Comparison of ENCODE assay signal across 10 mouse cellular contexts in genomic region chr2:91042651-91043398, GRCm38 (mm10). TPM values are rescaled to one million over a fixed set of nuclear protein-coding genes. Genes with fewer than 3 reads are reported as not detected.
DNase-seq lines count a peak whose midpoint lies in the region; ATAC-seq lines count a peak whose summit lies in the region.
"Had no signal": no experiment of that assay in that cellular context is flagged by ENCODE, and none has a peak within 500 bp of the region (broad histone marks: within the 10 kb centered on the region; RNA-seq: fewer than 3 reads in every experiment).

No protein-coding gene starts in this region.

- H3K27me3 ChIP-seq in forebrain, embryonic 12.5 days: no peaks in the 10 kb centered on the region
- no peaks in the 10 kb centered on the region for H3K27me3 ChIP-seq in forebrain, embryonic 16.5 days (replicated peaks; ENCODE audit: control insufficient read depth, insufficient read depth, low read length)
- no peaks in the 10 kb centered on the region for H3K27me3 ChIP-seq in midbrain, embryonic 13.5 days
- no peaks in the 10 kb centered on the region for H3K27me3 ChIP-seq in midbrain, embryonic 14.5 days (ENCODE audit: control insufficient read depth, insufficient read depth, low read length)
- no peaks in the 10 kb centered on the region for H3K27me3 ChIP-seq in liver, embryonic 16.5 days (ENCODE audit: control insufficient read depth, insufficient read depth, low read depth, low read length)

- 67% methylated on average over 21 of the region's 21 CpGs for WGBS in forebrain, embryonic 12.5 days
- WGBS in forebrain, embryonic 16.5 days: 62% methylated on average over 21 of the region's 21 CpGs
- 72% methylated on average over 21 of the region's 21 CpGs for WGBS in midbrain, embryonic 13.5 days
- WGBS in midbrain, embryonic 14.5 days: 74% methylated on average over 21 of the region's 21 CpGs
- 43% methylated on average over 21 of the region's 21 CpGs for WGBS in liver, embryonic 16.5 days (ENCODE audit: insufficient replicate concordance)

- no peak for DNase-seq in midbrain, embryonic 14.5 days
- peak; percentile 35 to 44 for DNase-seq in thymus, postnatal 36 days
- no peak for DNase-seq in neural tube, embryonic 10.5 days (ENCODE audit: extremely low spot score, low spot score)
- DNase-seq: gastrocnemius, postnatal 14 days; right cerebral cortex, postnatal 14 days had no signal

- no peaks in the 10 kb centered on the region for H3K4me1 ChIP-seq in forebrain, embryonic 12.5 days
- H3K4me1 ChIP-seq in forebrain, embryonic 16.5 days (replicated peaks; ENCODE audit: control insufficient read depth, insufficient read depth, low read length): no peaks in the 10 kb centered on the region
- H3K4me1 ChIP-seq in midbrain, embryonic 13.5 days (replicated peaks): no peaks in the 10 kb centered on the region; the same call in 1 of the 2 replicates
- no peaks in the 10 kb centered on the region for H3K4me1 ChIP-seq in midbrain, embryonic 14.5 days (ENCODE audit: control insufficient read depth, insufficient read depth, low read length)
- peaks cover 7% of the 10 kb centered on the region for H3K4me1 ChIP-seq in liver, embryonic 16.5 days (ENCODE audit: control insufficient read depth, low read depth, low read length)

- H3K4me2 ChIP-seq in forebrain, embryonic 12.5 days: no peak overlapping the region
- H3K4me2 ChIP-seq in forebrain, embryonic 16.5 days (ENCODE audit: low read length): no peak overlapping the region
- no peak overlapping the region for H3K4me2 ChIP-seq in midbrain, embryonic 13.5 days (replicated peaks)
- H3K4me2 ChIP-seq in midbrain, embryonic 14.5 days (ENCODE audit: low read length): no peak overlapping the region
- H3K4me2 ChIP-seq in liver, embryonic 16.5 days (ENCODE audit: low read depth, low read length): no peak overlapping the region; the same call in 1 of the 2 replicates

- no peak overlapping the region for H3K4me3 ChIP-seq in forebrain, embryonic 12.5 days (replicated peaks)
- H3K4me3 ChIP-seq in forebrain, embryonic 16.5 days (replicated peaks; ENCODE audit: low read length): no peak overlapping the region
- H3K4me3 ChIP-seq in midbrain, embryonic 13.5 days (replicated peaks): no peak overlapping the region
- no peak overlapping the region for H3K4me3 ChIP-seq in midbrain, embryonic 14.5 days (replicated peaks; ENCODE audit: low read depth, low read length)
- no peak overlapping the region for H3K4me3 ChIP-seq in liver, embryonic 16.5 days (ENCODE audit: low read depth, low read length)

- H3K27ac ChIP-seq in forebrain, embryonic 12.5 days: no peak overlapping the region
- H3K27ac ChIP-seq in forebrain, embryonic 16.5 days (ENCODE audit: low read length): no peak overlapping the region
- no peak overlapping the region for H3K27ac ChIP-seq in midbrain, embryonic 13.5 days
- H3K27ac ChIP-seq in midbrain, embryonic 14.5 days (replicated peaks; ENCODE audit: low read depth, low read length): no peak overlapping the region
- no peak overlapping the region for H3K27ac ChIP-seq in liver, embryonic 16.5 days (ENCODE audit: low read length)

- no peaks in the 10 kb centered on the region for H3K36me3 ChIP-seq in forebrain, embryonic 12.5 days (replicated peaks)
- no peaks in the 10 kb centered on the region for H3K36me3 ChIP-seq in forebrain, embryonic 16.5 days (ENCODE audit: control insufficient read depth, insufficient read depth)
- H3K36me3 ChIP-seq in midbrain, embryonic 13.5 days: no peaks in the 10 kb centered on the region
- no peaks in the 10 kb centered on the region for H3K36me3 ChIP-seq in midbrain, embryonic 14.5 days (ENCODE audit: control insufficient read depth, insufficient read depth, low read length)
- no peaks in the 10 kb centered on the region for H3K36me3 ChIP-seq in liver, embryonic 16.5 days (ENCODE audit: control insufficient read depth, insufficient read depth)

- no peak overlapping the region for H3K9ac ChIP-seq in forebrain, embryonic 12.5 days
- H3K9ac ChIP-seq in forebrain, embryonic 16.5 days (replicated peaks; ENCODE audit: low read depth, low read length): no peak overlapping the region
- H3K9ac ChIP-seq in midbrain, embryonic 13.5 days (replicated peaks): no peak overlapping the region
- no peak overlapping the region for H3K9ac ChIP-seq in midbrain, embryonic 14.5 days (replicated peaks; ENCODE audit: low read length)
- H3K9ac ChIP-seq in liver, embryonic 16.5 days (ENCODE audit: low read depth, low read length): no peak overlapping the region

- peak; percentile 30; the same call in 1 of the 2 replicates for ATAC-seq in forebrain, embryonic 12.5 days (ENCODE audit: low FRiP score)
- no peak for ATAC-seq in forebrain, embryonic 16.5 days
- peak; percentile 48; the same call in 1 of the 2 replicates for ATAC-seq in midbrain, embryonic 13.5 days
- no peak for ATAC-seq in midbrain, embryonic 14.5 days (ENCODE audit: low FRiP score, low TSS enrichment)
- peak; percentile 25; the same call in 1 of the 2 replicates for ATAC-seq in liver, embryonic 16.5 days (ENCODE audit: low read depth)
- no peak for ATAC-seq in cerebellum, adult (ENCODE audit: insufficient number of reproducible peaks, low FRiP score, low TSS enrichment)

- H3K9me3 ChIP-seq in forebrain, embryonic 12.5 days: no peaks in the 10 kb centered on the region
- no peaks in the 10 kb centered on the region for H3K9me3 ChIP-seq in forebrain, embryonic 16.5 days (ENCODE audit: control insufficient read depth, low read length)
- H3K9me3 ChIP-seq in midbrain, embryonic 13.5 days: no peaks in the 10 kb centered on the region
- no peaks in the 10 kb centered on the region for H3K9me3 ChIP-seq in midbrain, embryonic 14.5 days (ENCODE audit: control insufficient read depth, low read length)
- H3K9me3 ChIP-seq in liver, embryonic 16.5 days (replicated peaks; ENCODE audit: control insufficient read depth, low read length): no peaks in the 10 kb centered on the region

RNA-seq across cellular contexts. Expression of gene Rapsn, which starts 7.4 kb away (rescaled TPM):
- 1.9 and 2.6 TPM in 2 replicates for polyA plus RNA-seq in forebrain, embryonic 12.5 days (2016; fragmentation: Nextera tagmentation; extraction: Ambion mirVana)
- polyA plus RNA-seq in forebrain, embryonic 16.5 days (2015; fragmentation: Nextera tagmentation; extraction: Ambion mirVana): 0.51 and 0.86 TPM in 2 replicates
- 0.48 and 0.54 TPM in 2 replicates for polyA plus RNA-seq in midbrain, embryonic 13.5 days (2015; fragmentation: Nextera tagmentation; extraction: Ambion mirVana)
- 0.57 TPM in 2 replicates for polyA plus RNA-seq in midbrain, embryonic 14.5 days (2014; fragmentation: Nextera tagmentation; extraction: Ambion mirVana)
- 0.99 and 1.0 TPM in 2 replicates for polyA plus RNA-seq in liver, embryonic 16.5 days (2015; fragmentation: Nextera tagmentation; extraction: Ambion mirVana)

RNA-seq across cellular contexts. Expression of gene Psmc3, which starts 11.0 kb away (rescaled TPM):
- 294 and 301 TPM in 2 replicates for polyA plus RNA-seq in forebrain, embryonic 12.5 days (2016; fragmentation: Nextera tagmentation; extraction: Ambion mirVana)
- 236 and 238 TPM in 2 replicates for polyA plus RNA-seq in forebrain, embryonic 16.5 days (2015; fragmentation: Nextera tagmentation; extraction: Ambion mirVana)
- 251 and 254 TPM in 2 replicates for polyA plus RNA-seq in midbrain, embryonic 13.5 days (2015; fragmentation: Nextera tagmentation; extraction: Ambion mirVana)
- 232 and 271 TPM in 2 replicates for polyA plus RNA-seq in midbrain, embryonic 14.5 days (2014; fragmentation: Nextera tagmentation; extraction: Ambion mirVana)
- 130 and 133 TPM in 2 replicates for polyA plus RNA-seq in liver, embryonic 16.5 days (2015; fragmentation: Nextera tagmentation; extraction: Ambion mirVana)

RNA-seq across cellular contexts. Expression of gene Slc39a13, which starts 27.4 kb away (rescaled TPM):
- polyA plus RNA-seq in forebrain, embryonic 12.5 days (2016; fragmentation: Nextera tagmentation; extraction: Ambion mirVana): 22.6 and 24.3 TPM in 2 replicates
- 23.1 and 33.3 TPM in 2 replicates for polyA plus RNA-seq in forebrain, embryonic 16.5 days (2015; fragmentation: Nextera tagmentation; extraction: Ambion mirVana)
- 25.0 and 29.4 TPM in 2 replicates for polyA plus RNA-seq in midbrain, embryonic 13.5 days (2015; fragmentation: Nextera tagmentation; extraction: Ambion mirVana)
- 21.9 and 26.7 TPM in 2 replicates for polyA plus RNA-seq in midbrain, embryonic 14.5 days (2014; fragmentation: Nextera tagmentation; extraction: Ambion mirVana)
- polyA plus RNA-seq in liver, embryonic 16.5 days (2015; fragmentation: Nextera tagmentation; extraction: Ambion mirVana): 10.4 and 12.2 TPM in 2 replicates

RNA-seq across cellular contexts. Expression of gene Spi1, which starts 39.4 kb away (rescaled TPM):
- polyA plus RNA-seq in forebrain, embryonic 12.5 days (2016; fragmentation: Nextera tagmentation; extraction: Ambion mirVana): 1.7 and 2.7 TPM in 2 replicates
- polyA plus RNA-seq in forebrain, embryonic 16.5 days (2015; fragmentation: Nextera tagmentation; extraction: Ambion mirVana): 1.7 and 1.9 TPM in 2 replicates
- polyA plus RNA-seq in midbrain, embryonic 13.5 days (2015; fragmentation: Nextera tagmentation; extraction: Ambion mirVana): 1.8 and 3.0 TPM in 2 replicates
- polyA plus RNA-seq in midbrain, embryonic 14.5 days (2014; fragmentation: Nextera tagmentation; extraction: Ambion mirVana): 1.2 and 2.4 TPM in 2 replicates
- 16.6 and 18.2 TPM in 2 replicates for polyA plus RNA-seq in liver, embryonic 16.5 days (2015; fragmentation: Nextera tagmentation; extraction: Ambion mirVana)

Comparison
In these comparisons a context has a peak if more than half of its experiments do, and no peak if none do; other contexts are left out.
1. ATAC-seq: peak in forebrain, embryonic 12.5 days (single experiment), midbrain, embryonic 13.5 days (single experiment) and liver, embryonic 16.5 days (single experiment); none in forebrain, embryonic 16.5 days (single experiment), midbrain, embryonic 14.5 days (single experiment) and cerebellum, adult (single experiment).
2. DNase-seq: peak in thymus, postnatal 36 days (2 of 2); none in midbrain, embryonic 14.5 days (single experiment) and neural tube, embryonic 10.5 days (single experiment).